Mouse (Mus musculus) G1E (cell line): ENCODE measurements around the gene Zbed4. TPM values are rescaled to one million over a fixed set of nuclear protein-coding genes. Genes with fewer than 3 reads are reported as not detected.
"Not testable (repeated sequence)": the region's sequence is repeated elsewhere in the genome, so short reads cannot be mapped to it uniquely, and the experiment has no call there.

Experiments
- ATAC-seq: 2 replicates; pipeline ENCODE4 v1.8.0; 2016; ENCODE audit warnings: mild to moderate bottlenecking; ENCODE audit not compliant: insufficient number of reproducible peaks, poor library complexity, low FRiP score, severe bottlenecking; ENCODE audit errors: extremely low read depth
- DNase-seq: peaks from one replicate; pipeline ENCODE4 v3.0.0; 2012; ENCODE audit warnings: low spot score
- H3K27me3 ChIP-seq: 2 replicates; pipeline ENCODE4 v1.6.1; 2012; ENCODE audit warnings: mild to moderate bottlenecking, low read length, inconsistent platforms; ENCODE audit not compliant: insufficient read depth
- H3K36me3 ChIP-seq: replicated peaks from 2 replicates; pipeline ENCODE3; 2012; ENCODE audit warnings: mild to moderate bottlenecking, inconsistent platforms
- H3K4me1 ChIP-seq: 2 replicates; pipeline ENCODE4 v1.6.1; 2012; ENCODE audit warnings: low read depth, low read length, inconsistent platforms, mixed read lengths; ENCODE audit not compliant: insufficient read depth
- H3K4me3 ChIP-seq: 2 replicates; pipeline ENCODE4 v1.5.1; 2012; ENCODE audit warnings: low read depth, mild to moderate bottlenecking, inconsistent platforms, low read length, moderate library complexity, mixed read lengths
- H3K9me3 ChIP-seq: replicated peaks from 2 replicates; pipeline ENCODE4 v1.6.1; 2012; ENCODE audit warnings: inconsistent platforms
- CTCF ChIP-seq: IDR thresholded peaks from 2 replicates; pipeline ENCODE4 v1.5.1; 2012; ENCODE audit warnings: low read depth, low read length, inconsistent platforms, mixed read lengths
- GATA1 ChIP-seq: IDR thresholded peaks from 2 replicates; pipeline ENCODE4 v1.6.1; 2012; ENCODE audit warnings: borderline replicate concordance, low read length, inconsistent platforms, mixed read lengths
- GATA2 ChIP-seq: IDR thresholded peaks from 2 replicates; pipeline ENCODE4 v1.6.1; 2012; ENCODE audit warnings: low read depth, low read length, inconsistent platforms, borderline replicate concordance
- POLR2AphosphoS5 ChIP-seq: IDR thresholded peaks from 2 replicates; pipeline ENCODE4 v1.6.1; 2012; ENCODE audit warnings: low read depth, low read length, inconsistent platforms; ENCODE audit not compliant: insufficient replicate concordance
- TAL1 ChIP-seq: conservative IDR thresholded peaks from 2 replicates; pipeline ENCODE4 v1.6.1; 2012; ENCODE audit warnings: low read depth, low read length, inconsistent platforms, mixed read lengths
- polyA plus RNA-seq: library from polyadenylated mRNA; stranded (reverse); fragments of >175 nt; gene quantifications from 2 replicates; pipeline ENCODE4 v1.2.3, GENCODE M21; 2012
- total RNA-seq, 2 experiments: library from RNA; stranded (forward) in 1 of 2; stranded (reverse) in 1 of 2; fragments of 200-1000 nt in 1 of 2; fragments of >200 nt in 1 of 2; fragmentation: Nextera tagmentation in 1 of 2; gene quantifications; 2 replicates each; pipeline ENCODE4 v1.2.3; 2014 to 2017

The Zbed4 gene
- total and polyA plus RNA-seq, 3 experiments = 11.0 to 40.8 (median 37.2) TPM

GRCm38 (mm10) chr15:88792140-88792850, 40.8 kb downstream of the Zbed4 start:
- Histone ChIP-seq H3K4me3 (no peak overlapping the region), H3K27me3 (peaks cover 5% of the 10 kb centered on the region), H3K36me3 (no peaks in the 10 kb centered on the region), H3K9me3 (no peaks in the 10 kb centered on the region), H3K4me1 (no peaks in the 10 kb centered on the region; the same call in 1 of the 2 replicates)
- no peak for TF ChIP-seq TAL1
- no peak for TF ChIP-seq GATA2
- no peak for TF ChIP-seq GATA1
- TF ChIP-seq CTCF = no peak
- no peak for TF ChIP-seq POLR2AphosphoS5
- DNase-seq (no peak), ATAC-seq (no peak)

GRCm38 (mm10) chr15:88794729-88795128, 43.3 kb downstream of the Zbed4 start:
- ATAC-seq, H3K4me1 ChIP-seq, H3K4me3 ChIP-seq, DNase-seq, H3K9me3 ChIP-seq, H3K36me3 ChIP-seq: not testable (repeated sequence)
- H3K27me3 ChIP-seq = peaks cover 11% of the 10 kb centered on the region

- no peak for TF ChIP-seq GATA2
- TF ChIP-seq POLR2AphosphoS5 = no peak
- no peak for TF ChIP-seq CTCF
- TF ChIP-seq GATA1 = no peak
- no peak for TF ChIP-seq TAL1
- H3K27me3 ChIP-seq = peaks cover 9% of the 10 kb centered on the region; the same call in 1 of the 2 replicates
- DNase-seq = no peak
- peaks cover 18% of the 10 kb centered on the region for H3K36me3 ChIP-seq
- H3K4me3 ChIP-seq = no peak overlapping the region
- no peak for ATAC-seq
- peaks cover 5% of the 10 kb centered on the region; the same call in 1 of the 2 replicates for H3K4me1 ChIP-seq
- no peaks in the 10 kb centered on the region for H3K9me3 ChIP-seq
These were observed 48.5 kb downstream of the Zbed4 start for GRCm38 (mm10) chr15:88799950-88800371.

- H3K9me3 ChIP-seq = no peaks in the 10 kb centered on the region
- H3K27me3 ChIP-seq = peaks cover 9% of the 10 kb centered on the region; the same call in 1 of the 2 replicates
- TF ChIP-seq POLR2AphosphoS5 = no peak
- TF ChIP-seq GATA1 = no peak
- no peak for TF ChIP-seq GATA2
- TF ChIP-seq TAL1 = no peak
- no peak for TF ChIP-seq CTCF
- peaks cover 5% of the 10 kb centered on the region; the same call in 1 of the 2 replicates for H3K4me1 ChIP-seq
- no peak for DNase-seq
- H3K36me3 ChIP-seq = peaks cover 27% of the 10 kb centered on the region
- ATAC-seq = no peak
- H3K4me3 ChIP-seq = no peak overlapping the region
These were observed 49.5 kb downstream of the Zbed4 start for GRCm38 (mm10) chr15:88800921-88801354.

DNA sequence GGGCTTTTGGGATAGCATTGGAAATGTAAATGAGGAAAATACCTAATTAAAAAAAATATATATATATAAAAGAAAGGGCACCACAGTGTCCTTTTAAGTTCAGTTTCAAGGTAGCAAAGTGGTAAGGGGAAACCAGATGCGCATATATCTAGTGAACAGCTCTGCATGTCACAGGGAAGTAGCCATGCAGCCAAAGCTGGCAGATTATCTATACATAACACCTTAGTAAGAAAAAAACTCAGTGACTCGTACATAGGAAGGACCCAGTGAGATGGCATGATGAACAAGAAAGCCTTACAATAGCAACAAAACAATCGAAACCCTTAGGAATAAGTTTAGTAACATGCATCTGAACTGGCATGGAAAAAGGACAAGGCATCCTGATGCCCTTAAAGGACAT, 50.4 kb downstream of the Zbed4 start:
- ATAC-seq (no peak), DNase-seq (no peak)
- peaks cover 9% of the 10 kb centered on the region; the same call in 1 of the 2 replicates for H3K27me3 ChIP-seq
- H3K9me3 ChIP-seq = no peaks in the 10 kb centered on the region
- H3K4me1 ChIP-seq = peaks cover 5% of the 10 kb centered on the region; the same call in 1 of the 2 replicates
- peaks cover 36% of the 10 kb centered on the region for H3K36me3 ChIP-seq
- TF ChIP-seq GATA2 = no peak
- TF ChIP-seq TAL1 = no peak
- TF ChIP-seq GATA1 = no peak
- TF ChIP-seq CTCF = no peak
- no peak for TF ChIP-seq POLR2AphosphoS5
- H3K4me3 ChIP-seq = no peak overlapping the region

- DNase-seq (no peak), ATAC-seq (no peak)
- peaks cover 5% of the 10 kb centered on the region; the same call in 1 of the 2 replicates for H3K4me1 ChIP-seq
- no peaks in the 10 kb centered on the region for H3K9me3 ChIP-seq
- H3K4me3 ChIP-seq = no peak overlapping the region
- TF ChIP-seq POLR2AphosphoS5 = no peak
- no peak for TF ChIP-seq CTCF
- TF ChIP-seq GATA2 = no peak
- no peak for TF ChIP-seq GATA1
- no peak for TF ChIP-seq TAL1
- H3K27me3 ChIP-seq = peaks cover 9% of the 10 kb centered on the region; the same call in 1 of the 2 replicates
- peaks cover 40% of the 10 kb centered on the region for H3K36me3 ChIP-seq
These were observed 50.9 kb downstream of the Zbed4 start for GRCm38 (mm10) chr15:88802348-88802747.
